In the genomic region with DNA sequence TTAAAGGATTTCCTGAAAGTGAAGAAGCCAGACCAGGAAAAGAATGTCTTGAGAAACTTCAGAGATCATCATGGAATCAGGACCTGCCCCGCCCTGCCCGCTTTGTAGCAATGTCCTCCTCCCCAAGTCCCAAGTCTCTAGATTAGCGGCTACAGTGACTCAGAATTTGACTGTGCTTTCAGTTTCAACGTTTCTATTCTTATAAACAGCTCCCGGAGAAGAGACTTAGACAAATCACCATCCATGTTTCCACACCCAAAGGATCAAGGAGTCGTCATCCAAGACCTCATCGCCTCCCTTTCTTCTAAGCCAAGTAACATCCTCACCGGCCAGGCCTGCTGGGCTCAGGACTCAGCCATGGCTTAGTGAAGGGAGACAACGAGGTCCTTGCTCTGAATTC, we compare ENCODE assay signal across 35 mouse cellular contexts. TPM values are rescaled to one million over a fixed set of nuclear protein-coding genes. Genes with fewer than 3 reads are reported as not detected.
"Had no signal": no experiment of that assay in that cellular context is flagged by ENCODE, and none has a peak within 500 bp of the region (broad histone marks: within the 10 kb centered on the region; RNA-seq: fewer than 3 reads in every experiment).

No protein-coding gene starts in this region.

- H3K36me3 ChIP-seq: heart, embryonic 10.5 days; heart, embryonic 12.5 days; hindbrain, embryonic 10.5 days; hindbrain, embryonic 12.5 days; intestine, embryonic 15.5 days; limb, embryonic 10.5 days; limb, embryonic 12.5 days; liver, embryonic 13.5 days; liver, embryonic 15.5 days had no signal

- DNase-seq: gastrocnemius, postnatal 25 days; heart, adult 18-20 months; heart, postnatal 10 days; heart, postnatal 4 days; kidney, adult 18-20 months; kidney, adult 8-10 months; kidney, postnatal 10 days; kidney, postnatal 25 days; kidney, postnatal 4 days; liver; liver, embryonic 13.5 days had no signal

- H3K4me2 ChIP-seq: heart, embryonic 12.5 days; hindbrain, embryonic 12.5 days; hindbrain, embryonic 14.5 days; intestine, embryonic 15.5 days; limb, embryonic 12.5 days; liver, embryonic 11.5 days; liver, embryonic 13.5 days; liver, embryonic 15.5 days had no signal

- H3K9ac ChIP-seq: heart, embryonic 12.5 days; hindbrain, embryonic 12.5 days; hindbrain, embryonic 14.5 days; intestine, embryonic 15.5 days; limb, embryonic 12.5 days; liver, embryonic 13.5 days; liver, embryonic 15.5 days had no signal

- ATAC-seq: hindbrain, embryonic 16.5 days; inflammation-experienced regulatory T-cells, adult 6 months; intestine, embryonic 15.5 days; intestine, postnatal 0 days had no signal

- H3K27me3 ChIP-seq: heart, embryonic 12.5 days; hindbrain, embryonic 12.5 days; intestine, embryonic 15.5 days; limb, embryonic 12.5 days; liver, embryonic 13.5 days; liver, embryonic 15.5 days had no signal

- H3K27ac ChIP-seq: heart, embryonic 10.5 days; hindbrain, embryonic 10.5 days; hindbrain, embryonic 12.5 days; hindbrain, embryonic 14.5 days; intestine, embryonic 15.5 days; layer of hippocampus, adult 2 months; left cerebral cortex, adult 2 months; limb, embryonic 10.5 days; limb, embryonic 12.5 days; liver, embryonic 13.5 days; liver, embryonic 15.5 days had no signal

- H3K4me1 ChIP-seq: heart, embryonic 10.5 days; heart, embryonic 12.5 days; hindbrain, embryonic 12.5 days; intestine, embryonic 15.5 days; limb, embryonic 10.5 days; limb, embryonic 12.5 days; liver, embryonic 13.5 days; liver, embryonic 15.5 days had no signal

- H3K4me3 ChIP-seq: heart, embryonic 10.5 days; heart, embryonic 12.5 days; hindbrain, embryonic 10.5 days; hindbrain, embryonic 12.5 days; intestine, embryonic 15.5 days; layer of hippocampus, adult 2 months; left cerebral cortex, adult 2 months; limb, embryonic 10.5 days; limb, embryonic 12.5 days; liver, embryonic 13.5 days; liver, embryonic 15.5 days had no signal

- H3K9me3 ChIP-seq: heart, embryonic 10.5 days; heart, embryonic 12.5 days; hindbrain, embryonic 10.5 days; hindbrain, embryonic 12.5 days; intestine, embryonic 15.5 days; limb, embryonic 10.5 days; limb, embryonic 12.5 days; liver, embryonic 13.5 days; liver, embryonic 15.5 days had no signal

RNA-seq across cellular contexts. Expression of a gene that starts 48.2 kb away (rescaled TPM):
- total RNA-seq: gastrocnemius, postnatal 25 days; gastrocnemius, postnatal 4 days; heart, adult 8-10 months; heart, postnatal 10 days; heart, postnatal 25 days; heart, postnatal 4 days; layer of hippocampus, adult 2 months; layer of hippocampus, postnatal 10 days; layer of hippocampus, postnatal 25 days; left cerebral cortex, adult 2 months; left cerebral cortex, postnatal 14 days; left cerebral cortex, postnatal 36 days had no signal
- polyA plus RNA-seq: heart, embryonic 12.5 days; heart, embryonic 14.5 days; hindbrain, embryonic 10.5 days; hindbrain, embryonic 14.5 days; hindbrain, embryonic 16.5 days; limb, embryonic 10.5 days had no signal

RNA-seq across cellular contexts. Expression of a gene that starts 54.6 kb away (rescaled TPM):
- total RNA-seq: gastrocnemius, postnatal 25 days; gastrocnemius, postnatal 4 days; granulocyte monocyte progenitor cell, adult 5-6 weeks; heart, adult 18-20 months; heart, adult 8-10 months; heart, postnatal 10 days; heart, postnatal 25 days; heart, postnatal 4 days; layer of hippocampus, adult 2 months; layer of hippocampus, postnatal 25 days had no signal
- polyA plus RNA-seq: heart, embryonic 10.5 days; heart, embryonic 12.5 days; heart, embryonic 14.5 days; hindbrain, embryonic 10.5 days; hindbrain, embryonic 12.5 days; inflammation-experienced regulatory T-cells, adult 6 months; limb, embryonic 10.5 days; limb, embryonic 12.5 days; liver, embryonic 13.5 days; liver, embryonic 15.5 days had no signal
